Mouse (Mus musculus) thymus, adult 2 months (tissue): Measurements from ENCODE around the gene Il9r. TPM values are rescaled to one million over a fixed set of nuclear protein-coding genes. Genes with fewer than 3 reads are reported as not detected.
A peak's percentile ranks its signal among the peaks of the same experiment; 100 is the strongest.
"Not testable (repeated sequence)": the region's sequence is repeated elsewhere in the genome, so short reads cannot be mapped to it uniquely, and the experiment has no call there.

Experiments used
- DNase-seq: peaks from one replicate; pipeline ENCODE4 v3.0.0; 2021
- H3K27ac ChIP-seq: fragments of 200-500 bp; 2 replicates; pipeline ENCODE4 v1.5.1; 2012; ENCODE audit warnings: low read length, control low read depth; ENCODE audit not compliant: control insufficient read depth, insufficient read depth
- H3K27me3 ChIP-seq: fragments of 200-500 bp; 2 replicates; pipeline ENCODE4 v1.6.1; 2012; ENCODE audit warnings: mild to moderate bottlenecking, low read length, moderate library complexity, mixed read lengths; ENCODE audit not compliant: control insufficient read depth, insufficient read depth
- H3K36me3 ChIP-seq: fragments of 200-500 bp; 2 replicates; pipeline ENCODE4 v1.6.1; 2012; ENCODE audit warnings: mild to moderate bottlenecking, low read length, moderate library complexity; ENCODE audit not compliant: control insufficient read depth, insufficient read depth
- H3K4me1 ChIP-seq: fragments of 200-500 bp; replicated peaks from 2 replicates; pipeline ENCODE4 v1.6.1; 2012; ENCODE audit warnings: low read length; ENCODE audit not compliant: control insufficient read depth, insufficient read depth
- H3K4me3 ChIP-seq: fragments of 200-500 bp; 2 replicates; pipeline ENCODE4 v1.5.1; 2012; ENCODE audit warnings: mild to moderate bottlenecking, low read length, control low read depth, moderate library complexity; ENCODE audit not compliant: control insufficient read depth, insufficient read depth
- CTCF ChIP-seq: fragments of 200-500 bp; IDR thresholded peaks from 2 replicates; pipeline ENCODE4 v1.5.1; 2012; ENCODE audit warnings: mild to moderate bottlenecking, control low read depth, low read length, moderate library complexity, borderline replicate concordance; ENCODE audit not compliant: control insufficient read depth, poor library complexity, insufficient read depth; ENCODE audit errors: extremely low read depth
- POLR2A ChIP-seq: fragments of 200-500 bp; IDR thresholded peaks from 2 replicates; pipeline ENCODE4 v1.6.1; 2012; ENCODE audit warnings: mild to moderate bottlenecking, low read length, control low read depth, moderate library complexity; ENCODE audit not compliant: control insufficient read depth, poor library complexity, insufficient read depth; ENCODE audit errors: extremely low read depth
- WGBS: fragments of 180-500 bp; shearing (Covaris S2); methylation state at CpG from one replicate; pipeline ENCODE4 v1.1.7; 2018; 5-methylcytosine and 5-hydroxymethylcytosine counted together
- polyA plus RNA-seq: library from polyadenylated mRNA; depleted of rRNA; stranded (reverse); fragments of >200 nt; gene quantifications from 2 replicates; pipeline ENCODE4 v1.2.3, GENCODE M21; 2012

The Il9r gene
- polyA plus RNA-seq, 1 experiment = 16.4 TPM

- peak; percentile 59; the same call in 1 of the 2 replicates for TF ChIP-seq CTCF
- peak; percentile 84 for TF ChIP-seq POLR2A
- WGBS = under 1% methylated on average over 52 of the region's 52 CpGs
- Histone ChIP-seq H3K4me1 (peaks cover 13% of the 10 kb centered on the region), H3K27ac (no peak within 1 kb of the TSS), H3K27me3 (no peaks in the 10 kb centered on the region), H3K36me3 (peaks cover 6% of the 10 kb centered on the region; the same call in 1 of the 2 replicates), H3K4me3 (peak within 1 kb of the TSS; percentile 87)
- peak; percentile 95 for DNase-seq
Measured at GRCm38 (mm10) chr11:32205058-32205873, 5.2 kb upstream of the Il9r start, which contains the start of gene Snrnp25. Gene Snrnp25, plus strand, starts transcription at chr11:32205415.

- DNase-seq = no peak
- no peak for TF ChIP-seq CTCF
- no peak overlapping the region for H3K27ac ChIP-seq
- peaks cover 36% of the 10 kb centered on the region for H3K4me1 ChIP-seq
- no peaks in the 10 kb centered on the region for H3K27me3 ChIP-seq
- 32% methylated on average over 11 of the region's 11 CpGs for WGBS
- H3K36me3 ChIP-seq = no peaks in the 10 kb centered on the region
- no peak overlapping the region for H3K4me3 ChIP-seq
Measured at GRCm38 (mm10) chr11:32201922-32202685, 2.0 kb upstream of the Il9r start.

- peak; percentile 38 for DNase-seq
- H3K36me3 ChIP-seq, H3K27me3 ChIP-seq, H3K4me3 ChIP-seq, H3K27ac ChIP-seq: not testable (repeated sequence)
- peaks cover 44% of the 10 kb centered on the region for H3K4me1 ChIP-seq
- 79% methylated on average over 1 of the region's 1 CpGs for WGBS
Measured at GRCm38 (mm10) chr11:32200992-32201391, 913 bp upstream of the Il9r start.

GRCm38 (mm10) chr11:32199230-32199629 is 849 bp downstream of the Il9r start:
- TF ChIP-seq POLR2A (no peak), CTCF (no peak)
- no peaks in the 10 kb centered on the region for H3K27me3 ChIP-seq
- peak; percentile 49 for DNase-seq
- no peak overlapping the region for H3K4me3 ChIP-seq
- 28% methylated on average over 6 of the region's 6 CpGs for WGBS
- H3K36me3 ChIP-seq = no peaks in the 10 kb centered on the region
- H3K4me1 ChIP-seq = peaks cover 45% of the 10 kb centered on the region
- H3K27ac ChIP-seq = peak overlapping the region; percentile 52; the same call in 1 of the 2 replicates

GRCm38 (mm10) chr11:32198256-32198955 is 1.7 kb downstream of the Il9r start:
- no peaks in the 10 kb centered on the region for H3K36me3 ChIP-seq
- TF ChIP-seq POLR2A (no peak), CTCF (no peak)
- no peak overlapping the region for H3K4me3 ChIP-seq
- 71% methylated on average over 14 of the region's 14 CpGs for WGBS
- peaks cover 45% of the 10 kb centered on the region for H3K4me1 ChIP-seq
- DNase-seq = no peak
- H3K27ac ChIP-seq = 0 out of 2 replicates have a peak overlapping the region, but pooled peaks have one; percentile 32
- H3K27me3 ChIP-seq = no peaks in the 10 kb centered on the region

GRCm38 (mm10) chr11:32197766-32198165 is 2.3 kb downstream of the Il9r start:
- no peaks in the 10 kb centered on the region for H3K36me3 ChIP-seq
- WGBS = 53% methylated on average over 3 of the region's 3 CpGs
- TF ChIP-seq CTCF = no peak
- no peak for TF ChIP-seq POLR2A
- H3K27ac ChIP-seq = no peak overlapping the region
- no peaks in the 10 kb centered on the region for H3K27me3 ChIP-seq
- H3K4me1 ChIP-seq = peaks cover 45% of the 10 kb centered on the region
- no peak overlapping the region for H3K4me3 ChIP-seq
- DNase-seq = no peak
